Mouse (Mus musculus) activated CD4-positive, CD25-positive, alpha-beta regulatory T cell, adult 4 months (primary cell): ENCODE measurements around the gene Camk1d. TPM values are rescaled to one million over a fixed set of nuclear protein-coding genes. Genes with fewer than 3 reads are reported as not detected.

Experiments used
- ATAC-seq: one replicate; pipeline ENCODE4 v1.8.0; 2017
- polyA plus RNA-seq, 2 experiments: library from polyadenylated mRNA; unstranded; fragments of 100-300 nt; shearing (Covaris generic); gene quantifications; one replicate each; pipeline ENCODE4 v1.2.1; 2017

Gene Camk1d
- polyA plus RNA-seq, 2 experiments from 2014 or later = 8.3 to 10.5 TPM

DNA sequence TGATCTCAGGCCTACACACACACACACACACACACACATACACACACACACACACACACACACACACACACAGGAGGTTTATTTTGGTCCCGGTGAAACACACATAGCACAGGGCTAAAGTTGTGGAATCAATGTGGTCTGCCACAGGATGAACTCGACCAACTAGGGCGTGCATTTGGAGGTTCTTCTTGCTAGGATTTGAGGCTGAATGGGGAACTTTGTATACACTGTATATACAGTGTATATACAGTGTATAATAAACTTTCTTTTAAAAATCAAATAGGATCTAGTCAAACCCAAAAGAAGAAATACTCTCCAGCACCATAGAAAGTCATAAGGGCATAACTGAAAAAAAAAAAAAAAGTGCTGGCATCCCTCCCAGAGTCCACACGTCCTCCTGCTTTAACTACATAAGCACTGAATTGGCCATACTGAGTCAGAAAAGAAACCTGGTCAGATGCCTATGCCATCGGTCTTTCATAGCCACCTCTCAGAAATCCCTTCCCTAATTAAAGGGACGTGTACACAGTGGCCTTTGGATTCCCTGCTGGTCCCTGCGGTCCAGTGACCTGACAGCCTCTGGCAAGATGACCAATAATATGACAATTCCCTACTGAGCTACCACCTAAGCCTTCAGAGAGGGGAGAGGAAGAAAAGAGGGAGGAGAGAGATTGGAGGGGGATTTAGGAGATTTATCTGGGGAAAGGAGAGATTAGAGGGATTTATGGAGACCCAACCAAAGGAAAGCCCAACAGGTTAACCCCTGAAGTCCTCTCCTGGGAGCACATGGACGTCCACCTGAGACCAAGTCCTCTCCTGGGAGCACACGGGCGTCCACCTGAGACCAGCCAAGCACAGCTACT, 6.2 kb downstream of the Camk1d start:
- ATAC-seq = no peak

DNA sequence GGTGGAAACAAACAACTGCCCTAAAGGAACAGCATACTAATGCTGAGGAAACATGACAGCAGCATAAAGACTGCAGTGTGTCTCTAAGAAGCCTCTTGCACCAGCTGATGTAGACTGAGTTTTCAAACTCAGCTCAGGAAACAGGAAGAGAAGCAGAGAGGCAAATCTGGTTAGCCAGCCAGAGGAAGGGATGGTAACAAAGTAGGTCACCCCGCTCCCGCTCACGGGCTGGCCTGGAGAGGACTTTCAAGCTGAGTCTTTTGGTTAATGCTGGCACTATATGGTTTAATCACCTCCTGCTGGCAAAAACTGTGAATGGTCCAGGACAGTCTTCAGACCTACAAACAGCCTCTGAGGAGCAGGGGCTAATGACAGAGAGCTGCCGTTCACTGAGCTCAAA, 7.7 kb downstream of the Camk1d start:
- peak; percentile 71 for ATAC-seq

DNA sequence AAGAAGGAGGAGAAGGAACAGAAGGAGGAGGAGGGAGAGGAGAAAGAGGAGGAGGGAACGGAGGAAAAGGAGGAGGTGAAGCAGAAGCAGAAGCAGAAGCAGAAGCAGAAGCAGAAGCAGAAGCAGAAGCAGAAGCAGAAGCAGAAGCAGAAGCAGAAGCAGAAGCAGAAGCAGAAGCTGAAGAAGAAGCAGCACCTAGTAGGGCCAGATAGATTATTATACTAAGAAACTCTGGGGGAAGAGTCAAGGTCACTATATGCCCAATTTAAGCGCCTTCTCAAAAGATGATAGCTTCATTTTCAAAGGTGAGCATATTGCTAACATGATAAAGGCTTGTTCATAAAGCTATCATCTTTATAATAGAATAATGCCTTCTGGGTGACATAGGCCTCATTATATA, 11.9 kb downstream of the Camk1d start:
- no peak for ATAC-seq

DNA sequence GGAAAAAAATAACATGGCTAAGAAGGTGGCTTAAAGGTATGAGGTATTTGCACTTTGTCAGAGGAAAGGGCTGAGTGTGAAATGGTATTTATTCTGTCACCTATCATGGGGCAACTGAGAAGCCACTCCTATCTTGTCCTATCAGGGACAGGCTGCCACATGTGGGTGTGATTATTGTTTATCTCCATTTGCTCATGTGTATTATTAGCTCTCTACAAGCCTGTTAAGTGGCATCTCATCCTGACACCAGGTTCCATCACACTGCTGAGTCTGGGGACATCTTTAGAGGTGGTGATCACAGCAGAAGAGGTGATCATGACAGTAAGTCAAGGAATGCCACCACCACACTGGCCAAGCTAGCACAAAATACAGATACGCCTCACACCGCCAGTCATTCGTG, 13.4 kb downstream of the Camk1d start:
- no peak for ATAC-seq

DNA sequence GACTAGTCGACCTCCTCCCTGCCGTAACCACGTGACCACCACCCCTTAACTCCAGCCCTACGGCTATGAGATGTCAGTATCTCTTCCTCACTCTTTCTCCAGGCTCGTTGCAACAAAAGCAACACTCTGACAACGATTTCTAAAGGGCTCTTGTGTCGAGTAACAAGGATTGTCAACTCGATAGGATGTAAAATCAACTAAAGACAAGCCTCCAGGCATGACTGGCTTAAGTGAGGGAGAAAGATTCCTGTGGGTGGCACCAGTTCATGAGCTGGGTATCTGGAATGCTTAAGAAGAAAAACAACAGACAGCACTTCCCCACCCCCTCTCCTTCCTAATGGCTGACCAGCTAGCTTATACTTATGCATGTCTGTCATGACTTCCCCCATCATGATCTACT, 15.9 kb downstream of the Camk1d start:
- no peak for ATAC-seq

DNA sequence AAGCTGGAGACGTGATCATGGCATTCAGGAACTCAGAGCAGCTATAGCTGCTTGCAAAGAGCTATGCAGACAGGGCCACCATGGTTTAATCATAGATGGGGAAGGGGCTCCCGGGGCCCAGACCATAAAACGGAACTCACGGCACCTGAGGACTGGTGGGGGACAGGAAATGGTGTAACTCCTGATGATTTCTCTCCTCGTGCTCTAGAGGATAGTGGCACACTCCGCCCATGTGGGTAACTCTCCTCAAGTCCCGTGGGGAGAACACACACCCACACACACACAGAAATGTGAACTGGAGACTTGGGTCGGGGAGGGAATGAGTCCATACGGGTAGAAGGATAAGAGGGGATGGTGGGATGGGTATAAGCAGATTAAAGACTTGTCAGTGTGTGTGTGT, 20.2 kb downstream of the Camk1d start:
- no peak for ATAC-seq

DNA sequence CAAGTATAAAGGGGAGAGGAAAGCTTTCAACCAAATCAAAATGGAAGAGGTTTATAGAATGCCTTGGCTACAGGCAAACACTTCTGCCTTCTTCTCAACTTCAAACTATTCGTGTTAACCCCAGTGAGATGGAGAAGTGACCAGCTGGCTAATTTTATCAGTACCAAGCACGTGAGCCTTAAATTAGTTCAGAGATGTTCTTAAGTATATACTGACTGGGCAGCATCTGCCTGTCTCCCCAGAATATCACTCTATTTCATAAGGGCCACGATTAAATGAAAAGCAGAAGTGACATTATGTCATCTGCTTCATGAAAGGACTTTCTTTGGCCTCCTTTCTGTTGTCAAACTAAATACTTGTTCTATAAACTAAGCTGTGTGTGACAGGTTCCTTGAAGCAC, 22.6 kb downstream of the Camk1d start:
- no peak for ATAC-seq

DNA sequence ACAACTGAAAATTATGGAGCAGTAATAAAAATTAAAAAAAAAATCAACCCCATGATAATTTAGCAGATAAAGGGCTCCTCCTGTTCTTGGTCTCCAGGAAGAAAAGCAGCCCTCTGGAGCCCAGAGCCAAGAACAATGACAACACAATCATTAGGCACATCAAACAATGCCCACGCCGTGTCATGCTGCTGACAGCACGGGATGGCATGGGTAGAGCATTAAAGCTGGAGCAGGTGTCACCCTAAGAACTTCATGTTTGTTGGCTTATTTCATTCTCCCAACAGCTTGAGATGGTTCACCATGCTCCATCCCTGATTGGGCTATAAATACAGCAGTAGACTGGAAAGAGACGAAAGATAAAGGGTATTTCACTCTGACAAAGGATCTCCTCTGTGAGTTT, 30.9 kb downstream of the Camk1d start:
- no peak for ATAC-seq

DNA sequence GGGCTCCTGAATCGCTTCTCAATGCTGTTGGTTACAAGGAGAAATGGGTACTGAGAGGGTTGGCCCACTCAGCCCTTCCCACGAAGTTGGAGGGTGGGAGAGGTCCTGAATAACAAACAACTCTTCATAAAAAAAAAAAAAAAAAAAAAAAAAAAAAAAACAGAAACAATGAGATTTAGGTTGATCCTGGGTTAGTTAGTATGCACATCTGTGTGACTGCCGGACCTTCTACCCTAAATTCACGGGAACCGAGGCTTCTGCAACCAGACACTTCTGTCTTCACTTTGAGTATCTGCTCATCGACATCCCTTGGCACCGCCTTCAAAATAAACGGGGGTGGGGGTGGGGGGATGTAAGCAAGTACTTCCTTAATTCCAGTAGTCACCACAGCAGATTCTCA, 32.4 kb downstream of the Camk1d start:
- no peak for ATAC-seq

DNA sequence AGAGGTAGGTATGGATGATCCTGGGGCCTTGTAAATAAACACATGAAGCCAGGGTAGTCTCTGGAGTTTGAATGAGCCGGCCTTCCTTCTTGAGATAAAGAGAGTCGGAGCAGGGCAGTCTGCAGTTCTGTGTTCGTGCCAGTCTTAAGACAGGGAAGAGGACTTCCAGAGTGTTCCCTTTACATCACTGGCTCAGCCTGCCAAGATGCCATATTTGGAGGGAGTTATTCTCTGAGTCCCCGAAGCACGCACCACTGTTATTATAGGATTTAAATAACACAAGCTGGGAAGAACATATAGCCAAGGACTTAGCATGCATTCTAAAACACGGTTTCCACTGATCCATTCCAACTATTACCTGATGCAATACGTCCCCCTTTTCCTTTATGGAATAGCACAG, 33.0 kb downstream of the Camk1d start:
- no peak for ATAC-seq

DNA sequence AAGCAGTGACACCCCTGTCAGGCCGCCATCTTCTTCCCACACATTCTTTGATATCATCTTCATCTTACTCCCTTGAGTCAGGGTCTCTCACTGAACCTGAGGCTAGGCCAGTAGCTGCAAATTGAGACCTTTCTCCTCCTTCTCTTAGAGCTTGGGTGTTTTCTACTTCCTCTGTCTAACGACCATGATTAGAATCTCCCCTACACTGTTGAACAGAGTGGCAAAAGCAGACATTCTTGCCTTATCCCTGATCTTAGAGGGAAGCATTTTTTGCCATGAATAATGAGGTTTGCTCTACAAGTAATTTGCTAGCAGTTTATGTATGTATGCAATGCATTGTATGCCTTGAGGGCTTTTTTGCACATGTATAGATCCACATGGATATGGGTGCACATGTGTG, 35.3 kb downstream of the Camk1d start:
- ATAC-seq = no peak

DNA sequence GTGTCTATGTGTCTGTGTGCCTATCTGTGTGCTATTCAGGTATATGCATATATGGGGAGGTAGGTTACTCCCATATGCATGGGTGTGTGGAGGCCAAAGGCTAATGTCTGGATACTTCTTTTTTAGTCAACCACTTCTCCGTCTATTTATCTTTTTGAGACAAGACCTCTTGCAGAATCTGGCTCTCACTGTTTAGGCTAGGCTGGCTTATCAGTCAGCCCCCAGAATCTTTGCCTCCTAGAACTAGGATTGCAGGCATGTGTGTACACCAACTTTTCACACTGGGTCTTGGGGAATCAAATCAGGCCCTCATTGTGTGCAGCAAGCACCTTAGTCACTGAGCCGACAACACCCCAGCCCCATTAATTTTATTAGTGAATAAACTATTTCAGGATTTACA, 36.8 kb downstream of the Camk1d start:
- ATAC-seq = no peak

DNA sequence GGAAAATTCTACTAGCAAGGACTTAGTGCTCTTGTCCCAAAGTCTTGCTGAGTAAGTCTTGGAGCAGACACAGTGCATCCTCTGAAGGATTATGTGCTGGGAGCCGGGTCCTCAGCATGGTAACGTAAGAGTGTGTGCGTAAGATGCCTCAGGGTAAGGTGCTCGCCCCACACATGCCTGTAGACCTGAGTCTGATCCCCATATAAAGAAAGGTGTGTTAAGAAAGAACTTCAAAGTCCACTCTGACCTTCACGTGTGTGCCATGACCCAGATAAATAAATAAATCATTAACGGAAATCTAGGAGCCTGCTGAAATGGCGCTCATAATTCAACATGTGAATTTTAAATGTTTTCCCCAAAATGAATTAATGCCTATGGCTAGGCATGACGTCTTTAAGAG, 37.5 kb downstream of the Camk1d start:
- ATAC-seq = no peak

DNA sequence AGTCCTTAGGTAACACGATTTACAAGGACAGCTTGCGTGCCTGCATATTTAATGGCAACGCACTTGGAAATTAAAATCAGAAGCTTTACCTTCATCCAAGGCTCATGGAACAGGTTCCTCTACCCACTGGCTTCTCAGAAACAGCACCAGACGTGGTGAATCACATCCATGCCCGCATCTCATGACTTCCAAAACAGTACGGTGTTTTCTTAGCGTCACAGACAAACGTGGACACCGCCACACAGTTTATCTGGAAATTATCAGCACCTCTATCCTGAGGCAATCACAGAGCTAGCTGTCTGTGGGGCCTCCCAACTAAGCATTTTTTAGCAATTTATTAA, 38.2 kb downstream of the Camk1d start:
- no peak for ATAC-seq

DNA sequence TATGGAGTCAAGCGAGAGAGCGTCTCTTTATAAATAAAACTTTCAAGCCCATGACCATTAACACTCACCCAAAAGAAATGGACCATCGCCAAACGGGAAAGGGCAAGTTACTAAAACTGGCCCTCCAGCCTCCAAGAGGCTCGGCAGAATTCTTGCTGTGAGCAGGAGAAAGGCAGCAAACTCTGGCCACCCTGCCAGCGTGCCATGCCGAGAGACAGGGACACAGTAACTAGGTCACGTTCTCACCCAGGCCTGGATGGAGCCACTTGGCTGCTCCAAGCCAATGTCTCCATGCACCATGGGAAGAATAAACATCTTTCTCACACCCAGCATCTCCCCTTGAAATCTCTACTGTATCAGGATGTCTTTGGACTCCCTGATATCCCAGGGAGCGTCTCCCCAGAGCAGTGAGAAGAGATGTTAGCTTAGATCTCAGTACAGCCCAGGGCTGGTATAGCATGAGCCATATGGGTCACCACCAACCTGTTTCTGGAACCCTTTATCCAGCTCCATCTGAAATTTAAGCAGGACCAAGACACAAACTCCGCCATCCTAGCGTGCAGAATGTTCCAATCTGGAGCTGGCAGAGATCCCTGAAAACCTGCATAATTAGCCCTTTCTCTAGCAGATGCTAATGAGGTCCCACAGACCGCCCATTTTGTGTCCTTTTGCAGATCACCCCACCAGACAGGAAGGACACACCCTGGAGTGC, 38.7 kb downstream of the Camk1d start:
- ATAC-seq = no peak

DNA sequence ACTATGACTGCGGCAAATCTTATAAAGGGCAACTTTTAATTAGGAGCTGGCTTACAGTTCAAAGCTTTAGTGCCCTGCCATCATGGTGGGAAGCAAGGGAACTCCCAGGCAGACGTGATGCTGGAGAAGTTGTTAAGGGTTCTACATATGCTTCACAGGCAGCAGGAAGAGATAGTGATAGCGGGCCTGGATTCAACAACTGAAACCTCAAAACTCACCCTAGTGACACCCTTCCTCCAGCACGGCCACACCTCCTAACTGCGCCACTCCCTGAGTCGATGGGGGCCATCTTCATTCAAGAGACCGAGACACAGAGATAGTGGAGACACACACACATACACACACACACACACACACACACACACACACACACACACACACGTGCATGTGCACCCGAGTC, 39.8 kb downstream of the Camk1d start:
- no peak for ATAC-seq

DNA sequence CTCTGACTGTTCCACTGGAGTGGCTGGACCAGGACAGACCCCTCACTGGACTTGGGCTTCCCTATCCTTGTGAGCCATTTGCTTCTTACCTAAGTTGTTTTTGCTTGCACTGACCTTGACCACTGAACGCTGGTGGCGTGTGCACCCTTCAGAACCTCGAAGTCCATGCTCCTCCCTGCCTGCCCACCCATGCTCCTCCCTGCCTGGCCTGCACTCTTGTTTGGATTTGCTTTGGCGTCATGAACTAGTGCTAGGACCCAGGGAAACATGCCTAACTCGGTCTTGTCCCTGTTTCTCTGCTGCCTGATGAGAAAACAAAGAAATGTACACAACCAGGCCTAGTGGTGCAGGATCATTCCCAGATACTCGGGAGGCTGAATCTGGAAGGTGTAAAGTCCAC, 40.5 kb downstream of the Camk1d start:
- ATAC-seq = no peak

DNA sequence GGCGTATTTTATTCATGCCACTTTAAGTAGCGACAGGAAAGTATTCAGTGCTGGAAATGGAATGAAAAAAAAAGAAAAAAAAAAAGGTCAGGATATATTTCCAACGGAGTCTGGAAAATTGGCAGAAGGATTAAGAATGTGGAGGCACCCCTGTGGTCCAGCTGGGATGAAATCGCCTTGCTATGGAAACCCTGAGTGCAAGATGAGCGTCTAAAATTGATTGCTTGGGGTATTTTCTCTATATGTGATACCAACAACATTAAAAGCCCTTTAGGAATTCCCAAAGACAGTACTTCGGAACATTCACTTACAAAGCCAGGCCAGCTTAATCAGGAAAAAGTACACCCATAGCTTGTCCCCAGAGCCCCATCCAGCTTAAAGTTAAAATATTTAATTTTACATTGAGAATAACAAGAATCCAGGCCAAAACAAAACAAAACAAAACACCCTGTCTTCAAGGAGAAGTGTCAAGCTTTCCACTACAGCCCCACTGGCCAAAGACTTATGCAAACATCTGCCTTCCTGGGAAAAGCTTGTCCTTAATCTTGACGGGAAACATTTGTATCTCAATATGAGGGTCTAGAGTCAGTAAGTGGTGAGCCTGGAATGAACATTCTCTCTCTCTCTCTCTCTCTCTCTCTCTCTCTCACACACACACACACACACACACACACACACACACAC, 41.3 kb downstream of the Camk1d start:
- no peak for ATAC-seq

DNA sequence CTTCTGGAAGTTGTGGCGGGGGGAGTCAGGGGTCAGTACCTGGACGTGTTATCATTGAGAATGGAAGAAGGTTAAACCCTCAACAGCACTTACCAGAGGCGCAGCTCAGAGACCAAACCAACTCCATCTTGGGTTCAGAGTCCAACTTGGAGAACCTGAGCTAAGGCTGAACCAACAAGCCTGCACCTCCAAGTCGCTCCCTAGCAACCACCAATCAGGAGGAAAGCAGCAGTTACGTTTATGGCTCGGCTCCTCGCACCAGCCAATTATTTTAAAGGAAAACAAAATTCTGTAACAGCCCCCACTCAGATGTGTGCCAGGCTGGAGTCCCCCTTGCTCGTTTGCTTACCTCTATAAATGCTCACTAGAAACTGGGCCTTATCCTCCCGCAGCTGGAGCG, 44.2 kb downstream of the Camk1d start:
- no peak for ATAC-seq

DNA sequence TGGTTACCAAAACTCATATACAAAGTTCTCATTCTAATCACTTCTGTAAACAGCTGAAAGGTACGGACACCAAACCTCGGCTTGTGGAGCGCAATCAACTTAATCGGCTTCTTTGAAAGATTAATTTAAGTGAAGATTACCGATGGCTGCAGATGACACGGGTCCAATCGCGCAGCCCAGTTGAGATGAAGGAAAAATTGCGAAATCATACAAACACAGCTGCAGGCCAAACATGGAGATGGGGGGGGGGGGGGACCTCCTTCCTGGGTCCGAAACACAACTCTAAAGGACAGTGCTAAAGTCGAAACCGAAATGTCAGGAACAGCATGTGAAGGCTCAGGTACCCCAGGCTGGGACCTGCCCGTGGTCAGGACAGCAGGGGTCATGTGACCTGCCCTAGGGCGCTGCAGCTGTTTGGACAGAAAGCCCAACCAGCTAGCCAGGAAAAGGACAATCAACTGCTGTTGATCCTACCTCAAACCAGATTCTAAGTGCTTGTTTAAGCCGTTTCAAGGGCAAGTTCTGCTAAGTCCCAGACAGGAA, 44.7 kb downstream of the Camk1d start:
- no peak for ATAC-seq

DNA sequence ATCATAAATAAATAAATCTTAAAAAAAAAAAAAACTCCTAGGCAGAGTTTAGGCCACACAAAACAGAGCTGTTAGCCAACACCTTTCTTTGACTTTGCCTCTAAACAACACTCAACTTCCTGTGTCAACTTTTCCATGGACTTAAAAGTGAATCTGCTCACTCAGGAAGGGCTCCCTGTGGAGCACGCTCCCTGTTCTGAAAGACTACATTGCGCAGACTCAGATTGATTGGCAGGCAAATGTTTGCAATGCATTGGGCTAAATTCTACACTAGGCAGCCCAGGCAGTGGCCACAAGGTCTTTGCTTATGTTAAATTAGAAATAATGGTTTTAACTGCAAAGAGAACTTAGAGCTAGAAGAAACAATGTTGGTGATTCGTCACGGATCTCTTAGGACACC, 45.4 kb downstream of the Camk1d start:
- no peak for ATAC-seq

DNA sequence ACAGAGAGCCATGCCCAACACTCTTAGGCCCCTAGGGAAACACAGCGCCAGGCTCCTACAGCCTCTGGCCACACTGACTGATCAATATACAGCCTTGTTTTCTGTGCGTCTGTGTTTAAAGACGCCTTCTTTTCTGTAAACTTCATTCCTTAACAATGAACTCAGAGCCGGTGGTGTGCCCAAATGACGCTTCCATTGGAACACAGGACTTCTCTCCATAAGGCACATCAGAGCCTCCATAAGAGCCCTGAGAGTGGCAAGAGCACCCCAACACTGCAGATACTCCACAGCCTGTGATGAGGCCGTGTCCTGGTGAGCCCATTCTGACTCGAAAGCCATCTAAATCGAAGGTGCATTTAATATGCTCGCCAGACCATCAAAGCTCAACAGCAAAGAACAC, 50.8 kb downstream of the Camk1d start:
- no peak for ATAC-seq

DNA sequence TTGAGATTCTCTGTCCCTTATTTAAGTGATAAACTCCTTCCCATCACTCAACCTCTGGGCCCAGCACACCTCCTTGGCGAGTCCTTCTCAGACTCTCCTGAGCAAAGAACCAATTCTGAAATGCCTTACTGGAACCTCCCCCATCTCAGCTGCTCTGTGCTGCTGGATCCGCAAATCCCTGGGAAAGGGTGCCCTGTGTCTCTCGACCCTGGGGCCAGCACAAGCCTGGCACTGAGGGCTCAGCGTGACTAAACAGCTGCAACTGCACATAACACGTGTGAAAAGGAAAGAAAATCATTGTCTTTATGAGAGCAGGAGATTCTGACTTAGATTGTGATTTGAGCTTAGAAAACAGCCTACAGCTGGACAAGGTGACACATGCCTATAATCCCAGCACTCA, 52.4 kb downstream of the Camk1d start:
- no peak for ATAC-seq

DNA sequence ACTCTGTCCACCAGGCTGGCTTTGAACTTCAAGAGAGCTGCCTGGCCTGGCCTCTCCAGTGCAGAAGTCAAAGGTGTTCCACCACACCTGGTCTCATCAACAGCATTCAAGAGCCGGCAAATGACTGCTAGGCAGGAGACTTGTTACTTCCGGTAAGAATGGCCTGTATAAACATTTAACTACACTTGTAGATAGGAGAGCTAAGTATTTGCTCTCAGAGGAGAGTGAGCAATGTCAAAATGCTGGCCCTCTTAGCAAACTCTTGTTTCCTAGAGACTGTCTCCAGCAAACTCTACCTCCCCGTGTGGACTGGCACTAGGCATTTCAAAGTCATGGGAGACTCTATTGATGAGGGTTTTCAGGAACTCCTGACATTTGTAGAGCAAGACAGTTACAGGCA, 56.3 kb downstream of the Camk1d start:
- ATAC-seq = no peak
